Mouse (Mus musculus): ENCODE data around the gene Tgfbr1. TPM values are rescaled to one million over a fixed set of nuclear protein-coding genes. Genes with fewer than 3 reads are reported as not detected.

Tgfbr1 gene
- total and polyA plus RNA-seq, 3 experiments: 4.3 to 4.5 TPM; not detected in 1

DNA sequence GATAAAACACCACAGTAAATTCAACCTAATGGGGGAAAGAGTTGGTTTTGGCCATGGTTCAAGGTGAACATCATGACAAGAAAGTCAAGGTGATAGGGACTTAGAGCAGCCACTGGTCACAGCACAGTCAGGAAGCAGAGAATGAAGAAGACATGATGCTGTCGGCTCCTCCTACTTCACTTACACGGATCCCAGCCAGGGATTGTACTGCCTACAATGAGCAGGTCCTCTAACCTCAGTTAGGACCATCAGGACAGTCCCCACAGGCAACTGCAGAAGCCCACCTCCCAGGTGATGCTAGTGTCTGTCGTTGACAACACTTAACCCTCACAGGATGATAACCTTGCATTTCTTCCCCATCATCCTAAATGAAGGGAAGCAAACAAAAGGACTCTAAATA lies 64.8 kb downstream of the Tgfbr1 start:
- Histone ChIP-seq H3K79me2 (ENCODE audit: control insufficient read depth, insufficient read depth, low read length, poor library complexity) (no peaks in the 10 kb centered on the region), H3K4me1 (ENCODE audit: control insufficient read depth in 1 of 2, insufficient read depth in 2 of 2, low read length in 2 of 2) (peaks cover 0 to 10% of the 10 kb centered on the region in 2 experiments; a peak in 2 of 4 replicates)
- TF ChIP-seq USF2 (IDR thresholded peaks at IDR 0.05; ENCODE audit: borderline replicate concordance in 1 of 2, insufficient read depth in 1 of 2, low read depth in 1 of 2, low read length in 2 of 2) (no peak), CTCF (IDR thresholded peaks at IDR 0.05 in 2 of 3, conservative IDR thresholded peaks at IDR 0.05 in 1 of 3; ENCODE audit: control insufficient read depth in 1 of 3, insufficient read depth in 1 of 3, low read depth in 2 of 3, low read length in 3 of 3, poor library complexity in 1 of 3, severe bottlenecking in 1 of 3) (no peak), SIN3A (IDR thresholded peaks at IDR 0.05; ENCODE audit: low read length) (no peak), MYB (IDR thresholded peaks at IDR 0.05; ENCODE audit: low read depth, low read length) (no peak), HCFC1 (IDR thresholded peaks at IDR 0.05; ENCODE audit: low read depth, low read length) (no peak)

DNA sequence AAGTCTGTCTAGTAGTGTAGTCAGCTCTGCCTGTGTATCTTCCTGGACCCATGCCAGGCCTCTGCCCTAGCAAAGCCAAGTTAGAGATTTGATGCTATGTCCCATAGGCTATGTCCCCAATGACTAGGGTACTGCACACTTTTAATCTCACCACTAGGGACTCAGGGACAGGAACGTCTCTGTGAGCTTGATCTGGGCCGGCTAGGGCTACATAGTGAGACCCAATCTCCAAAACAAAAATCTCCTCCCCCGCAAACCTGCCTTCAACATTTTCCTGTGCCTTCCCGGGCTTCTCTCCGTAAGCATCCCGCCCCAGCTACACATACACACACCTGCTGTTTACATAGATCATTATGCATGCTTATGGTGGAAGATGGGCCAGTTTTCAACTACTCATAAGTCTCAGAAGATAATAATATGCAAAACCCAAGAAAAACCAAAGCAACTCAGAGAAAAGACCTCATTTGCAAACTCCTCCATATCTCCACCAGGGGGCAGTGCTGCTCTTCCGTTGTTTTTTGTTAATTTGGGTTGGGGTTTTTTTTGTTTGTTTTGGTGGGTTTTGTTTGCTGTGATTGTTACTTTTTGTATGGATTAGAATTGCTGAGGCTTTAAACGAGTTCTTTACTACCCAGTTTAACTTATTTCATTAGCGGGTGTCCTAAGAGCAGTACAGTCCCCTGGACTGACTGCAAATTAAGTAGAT lies 66.4 kb downstream of the Tgfbr1 start:
- DNase-seq (ENCODE audit: low read depth, low spot score): peak; percentile 58
- Histone ChIP-seq H3K4me1 (ENCODE audit: control insufficient read depth in 1 of 2, insufficient read depth in 2 of 2, low read length in 2 of 2) (peaks cover 0 to 10% of the 10 kb centered on the region in 2 experiments; a peak in 2 of 4 replicates), H3K27ac (ENCODE audit: control insufficient read depth, low read depth, low read length) (no peak overlapping the region), H3K4me3 (ENCODE audit: control insufficient read depth in 1 of 2, insufficient read depth in 1 of 2, low read depth in 2 of 2, low read length in 2 of 2) (peak overlapping the region in 1 of 2 experiments; percentile 19; a peak in 2 of 4 replicates), H3K9me3 (replicated peaks; ENCODE audit: insufficient read depth, low read length) (no peaks in the 10 kb centered on the region), H3K36me3 (ENCODE audit: control insufficient read depth in 1 of 2, insufficient read depth in 2 of 2, low read length in 2 of 2) (peaks cover 0 to 10% of the 10 kb centered on the region in 2 experiments; a peak in 2 of 4 replicates), H3K9ac (ENCODE audit: control insufficient read depth, low read depth, low read length, poor library complexity, severe bottlenecking) (no peak overlapping the region), H3K79me2 (ENCODE audit: control insufficient read depth, insufficient read depth, low read length, poor library complexity) (no peaks in the 10 kb centered on the region), H3K27me3 (ENCODE audit: control insufficient read depth in 1 of 2, insufficient read depth in 2 of 2, low read length in 2 of 2) (no peaks in the 10 kb centered on the region)
- TF ChIP-seq HCFC1 (IDR thresholded peaks at IDR 0.05; ENCODE audit: low read depth, low read length): no peak
- TF ChIP-seq CHD2 (IDR thresholded peaks at IDR 0.05; ENCODE audit: low read length): no peak
- no peak for TF ChIP-seq UBTF (IDR thresholded peaks at IDR 0.05; ENCODE audit: borderline replicate concordance, insufficient read depth, low read depth, low read length)
- TF ChIP-seq MYB (IDR thresholded peaks at IDR 0.05; ENCODE audit: low read depth, low read length): no peak
- TF ChIP-seq POLR2AphosphoS2 (IDR thresholded peaks at IDR 0.05; ENCODE audit: low read length): no peak
- TF ChIP-seq MYC (IDR thresholded peaks at IDR 0.05; ENCODE audit: low read depth, low read length): 0 out of 2 replicates have a peak, but pooled peaks have one; percentile 25
- TF ChIP-seq ZMIZ1 (IDR thresholded peaks at IDR 0.05; ENCODE audit: low read depth, low read length): no peak
- no peak for TF ChIP-seq ETS1 (IDR thresholded peaks at IDR 0.05; ENCODE audit: low read depth, low read length)
- TF ChIP-seq NRF1 (IDR thresholded peaks at IDR 0.05; ENCODE audit: insufficient read depth, low read depth, low read length, poor library complexity, severe bottlenecking): no peak
- no peak for TF ChIP-seq CHD1 (IDR thresholded peaks at IDR 0.05; ENCODE audit: low read depth, low read length)
- no peak for TF ChIP-seq GATA1 (IDR thresholded peaks at IDR 0.05; ENCODE audit: low read depth, low read length)
- no peak for TF ChIP-seq ZKSCAN1 (IDR thresholded peaks at IDR 0.05; ENCODE audit: low read depth, low read length)
- no peak for TF ChIP-seq JUND (IDR thresholded peaks at IDR 0.05; ENCODE audit: low read depth, low read length)
- TF ChIP-seq SIN3A (IDR thresholded peaks at IDR 0.05; ENCODE audit: low read length): no peak
- TF ChIP-seq ZC3H11A (IDR thresholded peaks at IDR 0.05; ENCODE audit: low read depth, low read length): peak; percentile 82
- no peak for TF ChIP-seq ELF1 (IDR thresholded peaks at IDR 0.05; ENCODE audit: low read depth, low read length)
- no peak for TF ChIP-seq E2F4 (IDR thresholded peaks at IDR 0.05; ENCODE audit: borderline replicate concordance, low read depth, low read length)
- TF ChIP-seq KAT2A (conservative IDR thresholded peaks at IDR 0.05; ENCODE audit: low read depth, low read length): no peak
- TF ChIP-seq POLR2A (IDR thresholded peaks at IDR 0.05; ENCODE audit: control insufficient read depth in 1 of 2, insufficient read depth in 1 of 2, low read depth in 1 of 2, low read length in 2 of 2, poor library complexity in 1 of 2): no peak
- TF ChIP-seq ZNF384 (IDR thresholded peaks at IDR 0.05; ENCODE audit: low read depth, low read length): peak; percentile 62
- no peak; the same call in 1 of the 2 replicates for TF ChIP-seq MXI1 (IDR thresholded peaks at IDR 0.05; ENCODE audit: low read depth, low read length)
- no peak for TF ChIP-seq USF2 (IDR thresholded peaks at IDR 0.05; ENCODE audit: borderline replicate concordance in 1 of 2, insufficient read depth in 1 of 2, low read depth in 1 of 2, low read length in 2 of 2)
- no peak for TF ChIP-seq MAFK (IDR thresholded peaks at IDR 0.05; ENCODE audit: borderline replicate concordance, low read depth, low read length)
- peak; percentile 50 to 83 (median 69) for TF ChIP-seq CTCF (IDR thresholded peaks at IDR 0.05 in 2 of 3, conservative IDR thresholded peaks at IDR 0.05 in 1 of 3; ENCODE audit: control insufficient read depth in 1 of 3, insufficient read depth in 1 of 3, low read depth in 2 of 3, low read length in 3 of 3, poor library complexity in 1 of 3, severe bottlenecking in 1 of 3)
- TF ChIP-seq BHLHE40 (IDR thresholded peaks at IDR 0.05; ENCODE audit: borderline replicate concordance, low read depth, low read length): 0 out of 2 replicates have a peak, but pooled peaks have one; percentile 5
- peak; percentile 78 for TF ChIP-seq SMC3 (IDR thresholded peaks at IDR 0.05; ENCODE audit: low read depth, low read length)
- TF ChIP-seq RAD21 (IDR thresholded peaks at IDR 0.05; ENCODE audit: low read depth, low read length): peak; percentile 90

More for the DNA sequence above, 64.8 kb downstream of the Tgfbr1 start:
- Histone ChIP-seq H3K9me3 (replicated peaks; ENCODE audit: insufficient read depth, low read length) (no peaks in the 10 kb centered on the region), H3K9ac (ENCODE audit: control insufficient read depth, low read depth, low read length, poor library complexity, severe bottlenecking) (no peak overlapping the region), H3K36me3 (ENCODE audit: control insufficient read depth in 1 of 2, insufficient read depth in 2 of 2, low read length in 2 of 2) (peaks cover 0 to 10% of the 10 kb centered on the region in 2 experiments; a peak in 2 of 4 replicates), H3K27ac (ENCODE audit: control insufficient read depth, low read depth, low read length) (no peak overlapping the region), H3K4me3 (ENCODE audit: control insufficient read depth in 1 of 2, insufficient read depth in 1 of 2, low read depth in 2 of 2, low read length in 2 of 2) (no peak overlapping the region), H3K27me3 (ENCODE audit: control insufficient read depth in 1 of 2, insufficient read depth in 2 of 2, low read length in 2 of 2) (no peaks in the 10 kb centered on the region)
- DNase-seq (ENCODE audit: low read depth, low spot score): no peak

Data from MEL (cell line).